8 mouse cellular contexts compared by ENCODE assay signal in the genomic region with DNA sequence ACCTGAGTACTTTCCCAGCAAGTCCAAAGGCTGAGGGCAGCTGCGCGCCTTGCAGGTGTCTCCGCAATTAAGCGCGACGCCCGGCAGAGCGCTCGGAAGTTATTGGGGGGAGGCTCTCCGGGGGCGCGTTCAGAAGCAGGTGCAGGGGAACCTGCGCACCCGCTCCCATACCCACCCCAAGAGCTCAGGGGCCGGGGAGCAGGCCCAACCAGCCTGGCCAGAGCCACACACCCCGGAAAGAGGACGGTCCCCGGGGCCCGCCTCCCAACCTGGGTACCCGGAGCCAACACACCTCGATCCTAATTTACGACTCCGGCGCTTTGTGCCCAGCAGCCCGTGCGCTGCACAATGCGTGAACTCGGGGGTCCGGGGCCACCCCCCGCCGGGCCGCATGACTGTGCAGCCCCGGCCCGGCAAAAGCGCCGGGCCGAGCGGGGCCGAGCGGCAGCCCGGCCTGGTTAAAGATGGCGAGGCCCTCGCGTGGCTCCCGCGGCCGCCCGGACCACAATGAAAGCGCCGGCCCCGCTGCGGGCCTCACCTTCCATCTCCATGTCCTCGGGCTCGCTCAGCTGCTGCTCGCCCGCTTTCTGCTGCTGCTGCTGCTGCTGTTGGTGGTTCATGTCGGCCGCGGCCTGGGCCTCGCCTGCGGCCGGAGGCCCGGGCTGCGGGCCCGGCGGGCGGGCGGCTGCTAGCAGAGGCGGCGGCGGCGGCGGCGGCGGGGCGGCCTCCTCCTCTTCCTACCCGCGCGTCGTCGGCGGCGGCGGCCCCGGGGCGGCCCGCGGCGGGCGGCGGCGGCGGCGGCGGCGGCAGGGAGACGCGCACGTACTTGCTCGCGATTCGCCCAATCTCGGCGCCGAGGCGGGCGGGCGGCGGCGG. TPM values are rescaled to one million over a fixed set of nuclear protein-coding genes. Genes with fewer than 3 reads are reported as not detected.
A peak's percentile ranks its signal among the peaks of the same experiment; 100 is the strongest.
DNase-seq lines count a peak whose midpoint lies in the region; ATAC-seq lines count a peak whose summit lies in the region.

No protein-coding gene starts in this region.

- H3K4me2 ChIP-seq in intestine, embryonic 15.5 days (replicated peaks) = peak overlapping the region; percentile 80
- H3K4me2 ChIP-seq in lung, embryonic 16.5 days (ENCODE audit: low read depth, low read length) = peak overlapping the region; percentile 79

- no peaks in the 10 kb centered on the region for H3K36me3 ChIP-seq in intestine, embryonic 15.5 days
- no peaks in the 10 kb centered on the region for H3K36me3 ChIP-seq in lung, embryonic 16.5 days (ENCODE audit: control insufficient read depth, insufficient read depth, low read length)

- peak overlapping the region; percentile 91 for H3K27ac ChIP-seq in intestine, embryonic 15.5 days
- H3K27ac ChIP-seq in lung, embryonic 16.5 days (ENCODE audit: low read length) = peak overlapping the region; percentile 86

- DNase-seq in right cerebral cortex, postnatal 14 days = peak; percentile 22
- no peak for DNase-seq in right cerebral cortex, postnatal 36 days (ENCODE audit: low spot score in 2 of 2)
- peak; percentile 34 for DNase-seq in cerebellum, adult 8-10 months
- peak; percentile 24 for DNase-seq in gastrocnemius, postnatal 14 days
- DNase-seq in right cerebral cortex, postnatal 25 days = peak; percentile 27
- DNase-seq in adipocyte (ENCODE audit: low spot score) = no peak

- ATAC-seq in intestine, embryonic 15.5 days = peak; percentile 42
- ATAC-seq in lung, embryonic 16.5 days (ENCODE audit: low read depth) = peak; percentile 14; the same call in 1 of the 2 replicates

- H3K9ac ChIP-seq in intestine, embryonic 15.5 days = peak overlapping the region; percentile 85
- H3K9ac ChIP-seq in lung, embryonic 16.5 days (ENCODE audit: low read length) = peak overlapping the region; percentile 94

- no peaks in the 10 kb centered on the region for H3K9me3 ChIP-seq in intestine, embryonic 15.5 days
- H3K9me3 ChIP-seq in lung, embryonic 16.5 days (ENCODE audit: control insufficient read depth, low read length) = no peaks in the 10 kb centered on the region

- H3K4me1 ChIP-seq in intestine, embryonic 15.5 days (replicated peaks) = peaks cover 24% of the 10 kb centered on the region
- peaks cover 28% of the 10 kb centered on the region for H3K4me1 ChIP-seq in lung, embryonic 16.5 days (replicated peaks; ENCODE audit: control insufficient read depth, insufficient read depth, low read length)

- H3K27me3 ChIP-seq in intestine, embryonic 15.5 days (replicated peaks) = no peaks in the 10 kb centered on the region
- no peaks in the 10 kb centered on the region for H3K27me3 ChIP-seq in lung, embryonic 16.5 days (ENCODE audit: control insufficient read depth, insufficient read depth, low read depth, low read length)

- H3K4me3 ChIP-seq in intestine, embryonic 15.5 days (replicated peaks) = peak overlapping the region; percentile 71
- peak overlapping the region; percentile 99 for H3K4me3 ChIP-seq in lung, embryonic 16.5 days (ENCODE audit: low read length)

- intact Hi-C loops in gastrocnemius, postnatal 14 days (cut with DNase I; ENCODE audit: low total_unique reads) = no loop called here

- WGBS in intestine, embryonic 15.5 days = under 1% methylated on average over 76 of the region's 110 CpGs
- WGBS in lung, embryonic 16.5 days = under 1% methylated on average over 65 of the region's 110 CpGs

RNA-seq across cellular contexts. Expression of a gene that starts 54.2 kb away (rescaled TPM):
- 10 to 100 TPM; 46.4 to 48.9 TPM for total RNA-seq in gastrocnemius, postnatal 14 days (2021)
- polyA plus RNA-seq in intestine, embryonic 15.5 days (2015; fragmentation: Nextera tagmentation; extraction: Ambion mirVana) = 22.6 and 25.5 TPM in 2 replicates
- 23.1 and 24.4 TPM in 2 replicates for polyA plus RNA-seq in lung, embryonic 16.5 days (2015; fragmentation: Nextera tagmentation; extraction: Ambion mirVana)

RNA-seq across cellular contexts. Expression of a gene that starts 57.3 kb away (rescaled TPM):
- not detected for total RNA-seq in gastrocnemius, postnatal 14 days (2021)
- polyA plus RNA-seq in intestine, embryonic 15.5 days (2015; fragmentation: Nextera tagmentation; extraction: Ambion mirVana) = not detected in 2 replicates
- not detected in 2 replicates for polyA plus RNA-seq in lung, embryonic 16.5 days (2015; fragmentation: Nextera tagmentation; extraction: Ambion mirVana)

Comparison
In these comparisons a context has a peak if more than half of its experiments do, and no peak if none do; other contexts are left out.
1. DNase-seq: peak in right cerebral cortex, postnatal 14 days (single experiment), cerebellum, adult 8-10 months (single experiment), gastrocnemius, postnatal 14 days (single experiment) and right cerebral cortex, postnatal 25 days (single experiment); none in right cerebral cortex, postnatal 36 days (0 of 2) and adipocyte (single experiment).